Mouse (Mus musculus) intestine, embryonic 16.5 days (tissue): ENCODE measurements at regions not wholly inside any gene's neighbourhood (a gene's known extent, or its start where the extent isn't known, plus 50 kb on each side); places are given as distances from the start of the nearest gene placed in this dataset.

Experiments
- ATAC-seq: fragments of 200-750 bp; cut with Nextera tagmentation; 2 replicates; pipeline ENCODE4 v1.8.0; 2017; ENCODE audit warnings: moderate TSS enrichment, moderate library complexity
- H3K27ac ChIP-seq: fragments of 300-500 bp; sonication (generic); 2 replicates; pipeline ENCODE4 v1.5.1; 2014; ENCODE audit warnings: mild to moderate bottlenecking, low read length
- H3K27me3 ChIP-seq: fragments of 300-500 bp; sonication (generic); replicated peaks from 2 replicates; pipeline ENCODE4 v1.6.1; 2014; ENCODE audit warnings: low read length, control low read depth, mixed read lengths; ENCODE audit not compliant: control insufficient read depth, insufficient read depth
- H3K36me3 ChIP-seq: fragments of 300-500 bp; sonication (generic); 2 replicates; pipeline ENCODE4 v1.6.1; 2014; ENCODE audit warnings: low read length, control low read depth; ENCODE audit not compliant: control insufficient read depth, insufficient read depth
- H3K4me1 ChIP-seq: fragments of 300-500 bp; sonication (generic); 2 replicates; pipeline ENCODE4 v1.6.1; 2014; ENCODE audit warnings: low read length, control low read depth, mixed read lengths; ENCODE audit not compliant: control insufficient read depth, insufficient read depth
- H3K4me2 ChIP-seq: fragments of 300-500 bp; sonication (generic); 2 replicates; pipeline ENCODE4 v1.6.1; 2014; ENCODE audit warnings: low read depth, low read length, control low read depth
- H3K4me3 ChIP-seq: fragments of 300-500 bp; sonication (generic); 2 replicates; pipeline ENCODE4 v1.5.1; 2014; ENCODE audit warnings: mild to moderate bottlenecking, low read length
- H3K9ac ChIP-seq: fragments of 300-500 bp; sonication (generic); 2 replicates; pipeline ENCODE4 v1.6.1; 2014; ENCODE audit warnings: low read depth, low read length
- H3K9me3 ChIP-seq: fragments of 300-500 bp; sonication (generic); 2 replicates; pipeline ENCODE4 v1.6.1; 2016; ENCODE audit warnings: low read length, control low read depth; ENCODE audit not compliant: control insufficient read depth
- WGBS: fragments of 180-500 bp; shearing (Covaris S2); extraction: QIAGEN DNeasy Blood & Tissue Kit; methylation state at CpG from one replicate; pipeline ENCODE4 v1.1.7; 2014; 5-methylcytosine and 5-hydroxymethylcytosine counted together

- Histone ChIP-seq H3K4me3 (no peak overlapping the region), H3K27ac (no peak overlapping the region), H3K9me3 (no peaks in the 10 kb centered on the region), H3K4me2 (no peak overlapping the region), H3K4me1 (no peaks in the 10 kb centered on the region), H3K9ac (no peak overlapping the region), H3K36me3 (no peaks in the 10 kb centered on the region), H3K27me3 (0 out of 2 replicates have a peak, but pooled peaks cover 2% of the 10 kb centered on the region)
- WGBS, result 53% methylated on average over 1 of the region's 1 CpGs
- ATAC-seq, result no peak
These were observed 178.9 kb downstream of the Foxo1 start for GRCm38 (mm10) chr3:52446991-52447390.

- H3K9ac ChIP-seq, result no peak overlapping the region
- ATAC-seq, result no peak
- 0 out of 2 replicates have a peak, but pooled peaks cover 2% of the 10 kb centered on the region for H3K27me3 ChIP-seq
- H3K4me2 ChIP-seq, result no peak overlapping the region
- no peak overlapping the region for H3K27ac ChIP-seq
- H3K4me1 ChIP-seq, result no peaks in the 10 kb centered on the region
- no peak overlapping the region for H3K4me3 ChIP-seq
- no peaks in the 10 kb centered on the region for H3K36me3 ChIP-seq
- WGBS, result 64% methylated on average over 5 of the region's 5 CpGs
- no peaks in the 10 kb centered on the region for H3K9me3 ChIP-seq
These were observed 178.4 kb downstream of the Foxo1 start for GRCm38 (mm10) chr3:52446500-52446899.

GRCm38 (mm10) chr3:52444420-52445119 lies 176.4 kb downstream of the Foxo1 start:
- Histone ChIP-seq H3K9ac (no peak overlapping the region), H3K9me3 (no peaks in the 10 kb centered on the region), H3K36me3 (no peaks in the 10 kb centered on the region), H3K4me2 (no peak overlapping the region), H3K27ac (no peak overlapping the region), H3K4me1 (no peaks in the 10 kb centered on the region), H3K4me3 (no peak overlapping the region), H3K27me3 (0 out of 2 replicates have a peak, but pooled peaks cover 2% of the 10 kb centered on the region)
- WGBS, result 88% methylated on average over 8 of the region's 8 CpGs
- ATAC-seq, result no peak

GRCm38 (mm10) chr3:52443856-52444255 lies 175.7 kb downstream of the Foxo1 start:
- Histone ChIP-seq H3K9me3 (no peaks in the 10 kb centered on the region), H3K27me3 (0 out of 2 replicates have a peak, but pooled peaks cover 2% of the 10 kb centered on the region), H3K4me3 (no peak overlapping the region), H3K27ac (no peak overlapping the region), H3K4me2 (no peak overlapping the region), H3K9ac (no peak overlapping the region), H3K36me3 (no peaks in the 10 kb centered on the region), H3K4me1 (no peaks in the 10 kb centered on the region)
- ATAC-seq, result peak; percentile 50; the same call in 1 of the 2 replicates
- WGBS, result 44% methylated on average over 3 of the region's 3 CpGs

- Histone ChIP-seq H3K4me2 (no peak overlapping the region), H3K4me1 (no peaks in the 10 kb centered on the region), H3K27ac (no peak overlapping the region), H3K9ac (no peak overlapping the region), H3K27me3 (no peaks in the 10 kb centered on the region), H3K4me3 (no peak overlapping the region), H3K36me3 (no peaks in the 10 kb centered on the region), H3K9me3 (no peaks in the 10 kb centered on the region)
- 54% methylated on average over 8 of the region's 8 CpGs for WGBS
- ATAC-seq, result peak; percentile 42; the same call in 1 of the 2 replicates
These were observed 161.0 kb downstream of the Foxo1 start for GRCm38 (mm10) chr3:52429014-52429589.

GRCm38 (mm10) chr3:52422826-52423225 lies 154.7 kb downstream of the Foxo1 start:
- H3K4me2 ChIP-seq, result no peak overlapping the region
- WGBS, result 89% methylated on average over 1 of the region's 1 CpGs
- no peak overlapping the region for H3K4me3 ChIP-seq
- ATAC-seq, result no peak
- H3K4me1 ChIP-seq, result no peaks in the 10 kb centered on the region
- H3K9ac ChIP-seq, result no peak overlapping the region
- no peaks in the 10 kb centered on the region for H3K36me3 ChIP-seq
- H3K27me3 ChIP-seq, result no peaks in the 10 kb centered on the region
- no peak overlapping the region for H3K27ac ChIP-seq
- no peaks in the 10 kb centered on the region for H3K9me3 ChIP-seq

GRCm38 (mm10) chr3:52416261-52416660 lies 148.1 kb downstream of the Foxo1 start:
- H3K4me2 ChIP-seq, result no peak overlapping the region
- no peaks in the 10 kb centered on the region for H3K9me3 ChIP-seq
- H3K4me3 ChIP-seq, result no peak overlapping the region
- no peak overlapping the region for H3K27ac ChIP-seq
- no peak overlapping the region for H3K9ac ChIP-seq
- 50% methylated on average over 6 of the region's 6 CpGs for WGBS
- no peaks in the 10 kb centered on the region for H3K27me3 ChIP-seq
- H3K4me1 ChIP-seq, result peaks cover 18% of the 10 kb centered on the region
- H3K36me3 ChIP-seq, result no peaks in the 10 kb centered on the region
- ATAC-seq, result 0 out of 2 replicates have a peak, but pooled peaks have one; percentile 12

GRCm38 (mm10) chr3:52415361-52415760 lies 147.2 kb downstream of the Foxo1 start:
- no peak overlapping the region for H3K27ac ChIP-seq
- H3K4me3 ChIP-seq, result no peak overlapping the region
- no peak overlapping the region for H3K9ac ChIP-seq
- no peaks in the 10 kb centered on the region for H3K27me3 ChIP-seq
- WGBS, result 38% methylated on average over 6 of the region's 6 CpGs
- H3K36me3 ChIP-seq, result no peaks in the 10 kb centered on the region
- H3K4me1 ChIP-seq, result peaks cover 18% of the 10 kb centered on the region
- ATAC-seq, result no peak
- no peak overlapping the region for H3K4me2 ChIP-seq
- no peaks in the 10 kb centered on the region for H3K9me3 ChIP-seq

GRCm38 (mm10) chr3:52414017-52414416 lies 145.9 kb downstream of the Foxo1 start:
- no peak overlapping the region for H3K9ac ChIP-seq
- H3K27ac ChIP-seq, result no peak overlapping the region
- H3K4me1 ChIP-seq, result peaks cover 18% of the 10 kb centered on the region
- no peaks in the 10 kb centered on the region for H3K27me3 ChIP-seq
- no peak overlapping the region for H3K4me3 ChIP-seq
- H3K36me3 ChIP-seq, result no peaks in the 10 kb centered on the region
- no peak overlapping the region for H3K4me2 ChIP-seq
- H3K9me3 ChIP-seq, result no peaks in the 10 kb centered on the region
- WGBS, result 31% methylated on average over 6 of the region's 6 CpGs
- ATAC-seq, result 0 out of 2 replicates have a peak, but pooled peaks have one; percentile 26
